Mouse (Mus musculus): ENCODE results near the gene Asxl1. TPM values are rescaled to one million over a fixed set of nuclear protein-coding genes. Genes with fewer than 3 reads are reported as not detected.

Asxl1 gene
- polyA plus RNA-seq (2015; fragmentation: Nextera tagmentation; extraction: Ambion mirVana) = 11.3 and 14.4 TPM in 2 replicates

GRCm38 (mm10) chr2:153345454-153346220 is at the start of gene Asxl1:
Gene Asxl1, plus strand, starts transcription at chr2:153345829.
- peak within 1 kb of the TSS; percentile 81 for H3K4me3 ChIP-seq (replicated peaks)
- H3K27ac ChIP-seq = peak within 1 kb of the TSS; percentile 99
- ATAC-seq (ENCODE audit: insufficient read depth, low FRiP score, low read depth) = peak; percentile 96
- H3K4me1 ChIP-seq = peaks cover 14% of the 10 kb centered on the region
- H3K4me2 ChIP-seq = peak within 1 kb of the TSS; percentile 67
- no peaks in the 10 kb centered on the region for H3K27me3 ChIP-seq (replicated peaks)
- H3K36me3 ChIP-seq = no peaks in the 10 kb centered on the region
- H3K9ac ChIP-seq = peak within 1 kb of the TSS; percentile 91
- WGBS = under 1% methylated on average over 68 of the region's 79 CpGs
- H3K9me3 ChIP-seq = no peaks in the 10 kb centered on the region

- H3K36me3 ChIP-seq = no peaks in the 10 kb centered on the region
- no peak for ATAC-seq (ENCODE audit: insufficient read depth, low FRiP score, low read depth)
- H3K4me1 ChIP-seq = no peaks in the 10 kb centered on the region; the same call in 1 of the 2 replicates
- H3K4me2 ChIP-seq = no peak overlapping the region
- H3K9ac ChIP-seq = no peak overlapping the region
- no peaks in the 10 kb centered on the region for H3K27me3 ChIP-seq (replicated peaks)
- WGBS = 79% methylated on average over 4 of the region's 4 CpGs
- no peaks in the 10 kb centered on the region for H3K9me3 ChIP-seq
- no peak overlapping the region for H3K27ac ChIP-seq
- H3K4me3 ChIP-seq (replicated peaks) = no peak overlapping the region
Measured at GRCm38 (mm10) chr2:153297771-153298170, 47.9 kb upstream of the Asxl1 start.

- Histone ChIP-seq H3K4me1 (no peaks in the 10 kb centered on the region; the same call in 1 of the 2 replicates), H3K36me3 (no peaks in the 10 kb centered on the region), H3K9me3 (no peaks in the 10 kb centered on the region), H3K4me3 (replicated peaks) (no peak overlapping the region), H3K27me3 (replicated peaks) (no peaks in the 10 kb centered on the region), H3K4me2 (no peak overlapping the region), H3K27ac (no peak overlapping the region), H3K9ac (no peak overlapping the region)
- WGBS = 46% methylated on average over 4 of the region's 4 CpGs
- no peak for ATAC-seq (ENCODE audit: insufficient read depth, low FRiP score, low read depth)
Measured at GRCm38 (mm10) chr2:153298460-153298859, 47.2 kb upstream of the Asxl1 start.

GRCm38 (mm10) chr2:153298863-153299262 is 46.8 kb upstream of the Asxl1 start:
- no peak overlapping the region for H3K4me2 ChIP-seq
- H3K27me3 ChIP-seq (replicated peaks) = no peaks in the 10 kb centered on the region
- 52% methylated on average over 4 of the region's 4 CpGs for WGBS
- H3K27ac ChIP-seq = no peak overlapping the region
- no peaks in the 10 kb centered on the region; the same call in 1 of the 2 replicates for H3K4me1 ChIP-seq
- no peak overlapping the region for H3K4me3 ChIP-seq (replicated peaks)
- no peak overlapping the region for H3K9ac ChIP-seq
- H3K36me3 ChIP-seq = no peaks in the 10 kb centered on the region
- ATAC-seq (ENCODE audit: insufficient read depth, low FRiP score, low read depth) = no peak; the same call in 1 of the 2 replicates
- H3K9me3 ChIP-seq = no peaks in the 10 kb centered on the region

GRCm38 (mm10) chr2:153301123-153301522 is 44.5 kb upstream of the Asxl1 start:
- Histone ChIP-seq H3K36me3 (no peaks in the 10 kb centered on the region), H3K4me3 (replicated peaks) (no peak overlapping the region), H3K9me3 (no peaks in the 10 kb centered on the region), H3K27me3 (replicated peaks) (no peaks in the 10 kb centered on the region), H3K9ac (no peak overlapping the region), H3K27ac (no peak overlapping the region), H3K4me1 (no peaks in the 10 kb centered on the region; the same call in 1 of the 2 replicates), H3K4me2 (no peak overlapping the region)
- no peak for ATAC-seq (ENCODE audit: insufficient read depth, low FRiP score, low read depth)
- 91% methylated on average over 5 of the region's 5 CpGs for WGBS

GRCm38 (mm10) chr2:153305240-153305639 is 40.4 kb upstream of the Asxl1 start:
- no peak; the same call in 1 of the 2 replicates for ATAC-seq (ENCODE audit: insufficient read depth, low FRiP score, low read depth)
- H3K9ac ChIP-seq = no peak overlapping the region
- WGBS = 63% methylated on average over 6 of the region's 6 CpGs

GRCm38 (mm10) chr2:153308586-153308985 is 37.0 kb upstream of the Asxl1 start:
- Histone ChIP-seq H3K36me3 (no peaks in the 10 kb centered on the region), H3K4me3 (replicated peaks) (no peak overlapping the region), H3K9ac (no peak overlapping the region), H3K27me3 (replicated peaks) (no peaks in the 10 kb centered on the region), H3K27ac (no peak overlapping the region), H3K4me2 (no peak overlapping the region), H3K4me1 (peaks cover 3% of the 10 kb centered on the region; the same call in 1 of the 2 replicates), H3K9me3 (no peaks in the 10 kb centered on the region)
- WGBS = 75% methylated on average over 7 of the region's 7 CpGs
- no peak for ATAC-seq (ENCODE audit: insufficient read depth, low FRiP score, low read depth)

More at GRCm38 (mm10) chr2:153305240-153305639, 40.4 kb upstream of the Asxl1 start:
- no peak overlapping the region for H3K4me3 ChIP-seq (replicated peaks)
- no peaks in the 10 kb centered on the region for H3K27me3 ChIP-seq (replicated peaks)
- no peaks in the 10 kb centered on the region for H3K36me3 ChIP-seq
- peaks cover 3% of the 10 kb centered on the region; the same call in 1 of the 2 replicates for H3K4me1 ChIP-seq
- H3K4me2 ChIP-seq = no peak overlapping the region
- no peaks in the 10 kb centered on the region for H3K9me3 ChIP-seq
- H3K27ac ChIP-seq = no peak overlapping the region

- H3K4me1 ChIP-seq = peaks cover 3% of the 10 kb centered on the region; the same call in 1 of the 2 replicates
- H3K27ac ChIP-seq = 0 out of 2 replicates have a peak overlapping the region, but pooled peaks have one; percentile 31
- no peak overlapping the region for H3K4me3 ChIP-seq (replicated peaks)
- 59% methylated on average over 8 of the region's 8 CpGs for WGBS
- H3K4me2 ChIP-seq = no peak overlapping the region
- no peaks in the 10 kb centered on the region for H3K9me3 ChIP-seq
- no peak overlapping the region for H3K9ac ChIP-seq
- H3K36me3 ChIP-seq = no peaks in the 10 kb centered on the region
- H3K27me3 ChIP-seq (replicated peaks) = no peaks in the 10 kb centered on the region
- ATAC-seq (ENCODE audit: insufficient read depth, low FRiP score, low read depth) = no peak
Measured at GRCm38 (mm10) chr2:153309106-153309505, 36.5 kb upstream of the Asxl1 start.

- H3K36me3 ChIP-seq = no peaks in the 10 kb centered on the region
Measured at GRCm38 (mm10) chr2:153310228-153310627, 35.4 kb upstream of the Asxl1 start.

GRCm38 (mm10) chr2:153312884-153313283 is 32.7 kb upstream of the Asxl1 start:
- no peak overlapping the region for H3K4me3 ChIP-seq (replicated peaks)
- no peak for ATAC-seq (ENCODE audit: insufficient read depth, low FRiP score, low read depth)
- WGBS = 84% methylated on average over 9 of the region's 9 CpGs

More at GRCm38 (mm10) chr2:153310228-153310627, 35.4 kb upstream of the Asxl1 start:
- ATAC-seq (ENCODE audit: insufficient read depth, low FRiP score, low read depth) = no peak
- Histone ChIP-seq H3K27me3 (replicated peaks) (no peaks in the 10 kb centered on the region), H3K4me3 (replicated peaks) (no peak overlapping the region), H3K9ac (no peak overlapping the region), H3K27ac (no peak overlapping the region), H3K4me1 (peaks cover 3% of the 10 kb centered on the region; the same call in 1 of the 2 replicates), H3K4me2 (no peak overlapping the region), H3K9me3 (no peaks in the 10 kb centered on the region)
- 68% methylated on average over 6 of the region's 6 CpGs for WGBS

GRCm38 (mm10) chr2:153318408-153318807 is 27.2 kb upstream of the Asxl1 start:
- WGBS = 94% methylated on average over 4 of the region's 4 CpGs
- no peak overlapping the region for H3K9ac ChIP-seq
- no peaks in the 10 kb centered on the region for H3K27me3 ChIP-seq (replicated peaks)
- H3K36me3 ChIP-seq = peaks cover 19% of the 10 kb centered on the region; the same call in 1 of the 2 replicates
- no peaks in the 10 kb centered on the region for H3K4me1 ChIP-seq
- no peak overlapping the region for H3K4me3 ChIP-seq (replicated peaks)
- no peak for ATAC-seq (ENCODE audit: insufficient read depth, low FRiP score, low read depth)
- no peaks in the 10 kb centered on the region for H3K9me3 ChIP-seq
- no peak overlapping the region for H3K27ac ChIP-seq
- H3K4me2 ChIP-seq = no peak overlapping the region

More at GRCm38 (mm10) chr2:153312884-153313283, 32.7 kb upstream of the Asxl1 start:
- Histone ChIP-seq H3K9me3 (no peaks in the 10 kb centered on the region), H3K4me2 (no peak overlapping the region), H3K4me1 (peaks cover 3% of the 10 kb centered on the region; the same call in 1 of the 2 replicates), H3K27me3 (replicated peaks) (no peaks in the 10 kb centered on the region), H3K36me3 (no peaks in the 10 kb centered on the region), H3K9ac (no peak overlapping the region), H3K27ac (no peak overlapping the region)

GRCm38 (mm10) chr2:153319036-153319643 is 26.5 kb upstream of the Asxl1 start:
- no peak for ATAC-seq (ENCODE audit: insufficient read depth, low FRiP score, low read depth)
- Histone ChIP-seq H3K4me2 (no peak overlapping the region), H3K36me3 (peaks cover 19% of the 10 kb centered on the region; the same call in 1 of the 2 replicates), H3K9ac (no peak overlapping the region), H3K4me3 (replicated peaks) (no peak overlapping the region), H3K4me1 (no peaks in the 10 kb centered on the region), H3K9me3 (no peaks in the 10 kb centered on the region), H3K27ac (0 out of 2 replicates have a peak overlapping the region, but pooled peaks have one; percentile 2), H3K27me3 (replicated peaks) (no peaks in the 10 kb centered on the region)
- 77% methylated on average over 8 of the region's 8 CpGs for WGBS
